Mouse (Mus musculus): ENCODE measurements around the gene Gm5737. TPM values are rescaled to one million over a fixed set of nuclear protein-coding genes. Genes with fewer than 3 reads are reported as not detected.

The Gm5737 gene
- polyA plus RNA-seq (2014; fragmentation: Illumina TruSeq; extraction: RNeasy Lipid Tissue Mini Kit (QIAGEN cat#74804); ENCODE audit: low read depth, low replicate concordance), result not detected

DNA sequence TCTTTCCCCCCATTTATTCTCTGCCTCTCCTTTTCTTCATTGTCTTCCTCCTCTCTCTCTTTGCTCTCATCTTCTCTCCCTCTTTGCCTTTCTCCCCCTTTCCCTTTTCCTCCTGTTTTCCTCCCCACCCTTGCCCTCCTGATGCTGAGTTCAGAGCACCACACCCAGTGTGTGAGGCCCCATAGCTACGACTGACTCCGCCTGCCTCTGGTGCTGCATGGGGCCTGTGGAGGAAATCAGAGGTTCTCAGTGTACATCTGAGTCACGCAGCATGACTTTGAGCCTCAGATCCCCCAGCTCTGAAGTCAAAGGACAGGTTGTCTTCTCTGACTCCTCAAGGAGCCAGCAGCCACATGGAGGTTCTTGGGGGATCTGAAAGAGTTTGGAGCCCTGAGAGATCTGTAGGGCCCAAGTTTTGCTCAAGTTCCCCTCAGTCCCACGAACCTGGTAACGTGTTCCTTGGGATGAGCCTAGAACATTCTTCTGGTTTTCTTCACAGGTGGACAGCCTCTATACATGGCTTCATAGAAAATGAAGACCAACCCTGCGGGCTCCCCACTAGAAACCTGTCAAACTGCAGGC lies at the start of gene Gm5737:
Gene Gm5737 (plus strand): TSS at position 532 of the 582 bp plus-strand sequence.

DNA sequence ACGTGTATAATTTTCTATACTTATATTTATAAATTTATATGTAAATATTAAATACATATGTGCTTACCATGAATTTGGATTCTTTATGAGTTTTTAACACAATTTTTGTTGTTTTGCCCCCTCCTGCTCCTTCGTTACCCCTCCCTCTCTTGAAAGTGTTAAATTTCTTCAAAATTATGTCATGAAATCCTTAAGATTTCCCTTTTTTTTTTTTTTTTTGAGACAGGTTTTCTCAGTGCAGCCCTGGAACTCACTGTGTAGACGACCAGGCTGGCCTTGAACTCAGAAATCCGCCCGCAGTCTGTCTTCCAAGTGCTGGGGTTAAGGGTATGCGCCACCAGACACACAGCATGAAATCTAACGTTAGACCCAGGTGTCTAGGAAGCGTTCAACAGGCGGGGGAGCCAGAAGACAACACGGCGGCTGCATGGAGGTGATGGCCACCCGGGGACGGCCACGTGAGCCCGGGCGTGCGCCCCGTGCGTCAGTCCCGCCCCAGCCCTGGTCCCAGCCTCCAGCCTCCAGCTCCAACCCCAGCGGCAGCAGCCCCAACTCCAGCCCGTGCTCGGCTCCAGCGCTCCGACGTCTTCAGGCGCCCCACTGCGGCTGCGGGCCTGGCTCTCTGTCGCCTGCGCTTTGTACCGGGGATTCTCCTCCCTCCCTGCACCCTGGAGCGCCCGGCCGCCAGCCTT lies 30.3 kb downstream of the Gm5737 start, which contains the start of gene Eef2k:
Gene Eef2k (plus strand): TSS at position 487 of the 692 bp plus-strand sequence.

Other genes starting within 250 kb of the Gm5737 start
- 184 TPM for gene Uqcrc2, start 177.2 kb upstream of the Gm5737 start, polyA plus RNA-seq (2014; fragmentation: Illumina TruSeq; extraction: RNeasy Lipid Tissue Mini Kit (QIAGEN cat#74804); ENCODE audit: low read depth, low replicate concordance)
- 203 TPM for gene Pdzd9, start 142.0 kb upstream of the Gm5737 start, polyA plus RNA-seq (2014; fragmentation: Illumina TruSeq; extraction: RNeasy Lipid Tissue Mini Kit (QIAGEN cat#74804); ENCODE audit: low read depth, low replicate concordance)
- gene Mosmo, start 134.7 kb upstream of the Gm5737 start, polyA plus RNA-seq (2014; fragmentation: Illumina TruSeq; extraction: RNeasy Lipid Tissue Mini Kit (QIAGEN cat#74804); ENCODE audit: low read depth, low replicate concordance), result 23.5 TPM
- gene Vwa3a, start 73.0 kb upstream of the Gm5737 start, polyA plus RNA-seq (2014; fragmentation: Illumina TruSeq; extraction: RNeasy Lipid Tissue Mini Kit (QIAGEN cat#74804); ENCODE audit: low read depth, low replicate concordance), result 58.7 TPM
- 2.0 TPM for gene Eef2k, start 30.5 kb downstream of the Gm5737 start, polyA plus RNA-seq (2014; fragmentation: Illumina TruSeq; extraction: RNeasy Lipid Tissue Mini Kit (QIAGEN cat#74804); ENCODE audit: low read depth, low replicate concordance)
- 9.1 TPM for gene Polr3e, start 105.4 kb downstream of the Gm5737 start, polyA plus RNA-seq (2014; fragmentation: Illumina TruSeq; extraction: RNeasy Lipid Tissue Mini Kit (QIAGEN cat#74804); ENCODE audit: low read depth, low replicate concordance)
- 32.0 TPM for gene Cdr2, start 169.9 kb downstream of the Gm5737 start, polyA plus RNA-seq (2014; fragmentation: Illumina TruSeq; extraction: RNeasy Lipid Tissue Mini Kit (QIAGEN cat#74804); ENCODE audit: low read depth, low replicate concordance)
- 92.2 TPM for gene Mfsd13b, start 170.1 kb downstream of the Gm5737 start, polyA plus RNA-seq (2014; fragmentation: Illumina TruSeq; extraction: RNeasy Lipid Tissue Mini Kit (QIAGEN cat#74804); ENCODE audit: low read depth, low replicate concordance)
- 80.5 TPM for gene Mettl9, start 222.1 kb downstream of the Gm5737 start, polyA plus RNA-seq (2014; fragmentation: Illumina TruSeq; extraction: RNeasy Lipid Tissue Mini Kit (QIAGEN cat#74804); ENCODE audit: low read depth, low replicate concordance)

All from testis, adult 10 weeks (tissue).